Mouse (Mus musculus) gastrocnemius, postnatal 25 days (tissue): ENCODE results near the gene Gab3. TPM values are rescaled to one million over a fixed set of nuclear protein-coding genes. Genes with fewer than 3 reads are reported as not detected.

Experiments used
- DNase-seq: peaks from one replicate; pipeline ENCODE4 v3.0.0; 2022
- long read RNA-seq, 2 experiments: library from polyadenylated mRNA; stranded (forward); transcript quantifications; one replicate each; pipeline ENCODE4 v2.0.0; 2021
- total RNA-seq, 2 experiments: library from RNA; stranded (reverse); gene quantifications; 1 replicate in 1 of 2; 2 replicates in 1 of 2; pipeline ENCODE4 v1.2.3; 2021

Gene Gab3
- total RNA-seq, result 1 to 10 TPM in 1 of 2 experiments, under 1 TPM in 1; 0.84 to 1.1 TPM
- long read RNA-seq, experiment 1, result 0 reads
- long read RNA-seq, experiment 2, result 0 reads

- peak; percentile 70 for DNase-seq
Observed at GRCm38 (mm10) chrX:75084774-75085508, at the start of gene Gab3. Gab3 (minus strand) TSS chrX:75085458.

DNA sequence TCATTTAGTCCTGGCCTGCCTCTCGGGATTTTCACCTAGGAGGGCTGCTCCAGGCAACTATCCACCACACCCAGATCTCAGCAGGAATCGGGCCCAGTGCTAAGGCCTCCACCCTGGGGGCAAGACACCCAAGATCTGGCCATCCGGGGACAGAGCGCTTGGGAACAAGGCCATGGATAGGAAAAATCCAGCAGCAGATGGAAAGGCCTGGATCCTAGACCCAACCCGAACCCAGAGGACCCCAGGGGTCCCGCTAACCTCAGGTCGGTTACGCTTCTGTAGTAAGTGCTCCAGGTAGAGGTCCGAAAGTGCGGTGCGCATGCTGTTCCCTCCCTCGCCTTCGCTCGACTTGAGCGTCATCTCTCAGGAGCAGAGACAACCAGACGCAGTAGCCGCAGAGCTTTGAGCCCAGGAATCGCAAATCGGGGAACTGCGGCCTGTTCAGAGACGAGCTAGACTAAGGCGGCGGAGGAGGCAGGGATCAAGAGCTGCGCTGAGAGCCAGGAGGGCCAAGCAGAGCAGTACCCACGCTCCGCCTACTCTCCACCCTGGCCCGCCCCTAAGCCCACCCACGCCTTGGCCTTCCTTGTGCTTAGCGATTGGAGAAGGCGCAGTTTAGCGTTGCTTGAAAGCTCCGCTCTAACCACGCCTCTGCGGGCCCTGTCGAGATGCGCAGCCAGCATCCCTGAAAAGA lies 45.4 kb upstream of the Gab3 start, which contains the start of gene Mpp1:
Gene Mpp1 (minus strand): TSS at position 550 of the 694 bp plus-strand sequence.
- peak; percentile 86 for DNase-seq

DNA sequence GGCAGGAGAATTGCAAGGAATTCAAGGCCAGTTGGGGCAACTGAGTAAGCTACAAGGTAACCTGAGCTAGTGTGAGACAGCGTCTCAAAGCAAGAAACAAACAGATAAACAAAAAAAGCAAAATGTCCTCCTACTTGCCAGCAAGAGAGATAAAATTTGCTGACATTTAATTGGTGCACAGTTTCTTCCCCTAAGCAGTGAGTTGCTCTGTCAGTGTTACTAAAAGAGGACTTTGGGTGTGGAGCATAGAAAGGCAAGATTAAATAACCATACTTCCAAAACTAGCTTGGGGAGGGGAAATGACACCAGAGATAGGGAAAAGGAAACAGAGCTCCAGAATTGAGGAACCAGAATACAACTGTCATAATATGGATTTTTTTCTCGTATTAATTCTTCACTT lies 44.2 kb upstream of the Gab3 start:
- no peak for DNase-seq

DNA sequence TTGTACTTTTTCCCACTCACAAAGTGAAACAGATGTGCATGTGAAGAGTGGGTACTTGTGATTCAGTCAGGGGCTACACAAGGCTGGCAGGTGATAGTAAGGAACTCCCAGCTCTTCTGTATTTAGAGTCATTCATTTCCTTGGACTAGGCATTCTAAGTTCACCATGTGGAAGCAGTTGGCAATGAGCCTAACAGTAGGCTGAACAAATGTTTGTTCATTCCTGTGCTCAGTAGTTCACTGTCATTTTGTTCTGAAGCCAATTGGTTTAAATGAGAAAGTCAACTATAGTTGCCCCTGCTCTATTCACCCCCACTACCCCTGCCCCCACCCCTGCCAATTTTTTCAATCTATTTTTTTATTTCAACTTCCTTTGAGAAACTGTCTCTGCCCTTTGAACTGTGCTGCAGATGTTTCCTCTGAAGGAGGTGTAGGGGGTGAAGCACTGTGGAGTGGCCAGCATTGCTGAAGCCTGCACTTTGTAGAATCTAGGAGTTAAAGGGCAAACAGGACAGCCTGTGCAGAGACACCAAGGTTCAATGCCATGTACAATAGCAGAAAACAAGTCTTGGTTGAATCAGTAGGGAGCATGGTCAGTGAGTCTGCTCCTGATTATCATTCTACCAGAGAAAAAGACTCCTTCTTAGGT lies 43.2 kb upstream of the Gab3 start:
- no peak for DNase-seq

DNA sequence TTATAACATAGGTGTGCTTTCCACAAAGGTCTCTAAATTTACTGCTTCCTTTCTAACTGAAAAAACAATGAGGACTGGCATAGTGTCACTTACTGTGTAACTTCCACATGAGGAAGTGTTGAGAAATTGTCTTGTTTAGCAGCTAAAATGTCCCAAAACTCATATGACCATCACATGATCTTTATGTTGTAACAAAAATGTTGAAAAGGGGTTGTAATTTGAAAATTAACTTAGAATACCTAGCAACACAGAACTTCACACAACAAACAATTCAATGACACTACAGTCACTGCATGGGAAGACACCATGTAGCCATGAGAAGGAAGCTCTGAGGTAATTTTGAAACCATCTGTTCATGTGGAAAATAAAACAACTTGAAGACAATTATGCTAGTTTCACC lies 41.6 kb upstream of the Gab3 start:
- no peak for DNase-seq

- no peak for DNase-seq
Observed at GRCm38 (mm10) chrX:75125606-75126005, 40.3 kb upstream of the Gab3 start.

DNA sequence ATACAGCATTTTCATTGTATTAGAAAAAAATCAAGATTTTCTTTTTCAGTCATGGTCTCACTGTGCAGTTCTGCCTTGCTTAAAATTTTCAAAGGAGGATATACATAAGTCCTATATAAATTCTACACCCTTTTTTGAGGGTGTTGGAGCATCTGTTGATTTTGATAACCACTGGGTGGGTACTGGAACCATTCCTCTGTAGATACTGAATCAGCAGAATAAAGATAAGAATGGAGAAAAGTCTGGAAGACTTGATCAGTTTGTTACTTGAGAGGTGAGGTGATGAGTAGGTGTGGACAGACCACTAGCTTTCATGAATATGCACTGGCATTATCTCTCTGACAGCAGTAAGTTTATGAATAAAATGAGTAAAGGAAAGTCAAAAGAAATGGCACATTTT lies 30.3 kb upstream of the Gab3 start:
- DNase-seq, result no peak

DNA sequence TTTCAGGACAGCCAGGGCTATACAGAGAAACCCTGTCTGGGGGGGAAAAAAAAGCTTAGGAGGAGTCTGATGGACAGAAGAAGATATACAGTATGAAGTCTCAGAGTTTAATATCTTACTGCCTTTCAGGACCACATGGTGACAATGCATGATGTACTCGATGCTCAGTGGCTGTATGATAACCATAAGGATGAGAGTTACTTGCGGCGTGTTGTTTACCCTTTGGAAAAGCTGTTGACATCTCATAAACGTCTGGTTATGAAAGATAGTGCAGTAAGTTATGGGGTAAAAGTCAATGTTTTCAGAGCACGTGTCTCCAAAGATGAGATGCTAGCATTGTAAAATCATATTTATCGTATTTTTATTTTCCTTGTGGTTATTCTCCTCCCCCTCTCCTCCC lies 17.0 kb upstream of the Gab3 start:
- DNase-seq, result no peak

GRCm38 (mm10) chrX:75098799-75099198 lies 13.5 kb upstream of the Gab3 start:
- no peak for DNase-seq

- no peak for DNase-seq
Observed at GRCm38 (mm10) chrX:75096163-75096770, 11.0 kb upstream of the Gab3 start.

DNA sequence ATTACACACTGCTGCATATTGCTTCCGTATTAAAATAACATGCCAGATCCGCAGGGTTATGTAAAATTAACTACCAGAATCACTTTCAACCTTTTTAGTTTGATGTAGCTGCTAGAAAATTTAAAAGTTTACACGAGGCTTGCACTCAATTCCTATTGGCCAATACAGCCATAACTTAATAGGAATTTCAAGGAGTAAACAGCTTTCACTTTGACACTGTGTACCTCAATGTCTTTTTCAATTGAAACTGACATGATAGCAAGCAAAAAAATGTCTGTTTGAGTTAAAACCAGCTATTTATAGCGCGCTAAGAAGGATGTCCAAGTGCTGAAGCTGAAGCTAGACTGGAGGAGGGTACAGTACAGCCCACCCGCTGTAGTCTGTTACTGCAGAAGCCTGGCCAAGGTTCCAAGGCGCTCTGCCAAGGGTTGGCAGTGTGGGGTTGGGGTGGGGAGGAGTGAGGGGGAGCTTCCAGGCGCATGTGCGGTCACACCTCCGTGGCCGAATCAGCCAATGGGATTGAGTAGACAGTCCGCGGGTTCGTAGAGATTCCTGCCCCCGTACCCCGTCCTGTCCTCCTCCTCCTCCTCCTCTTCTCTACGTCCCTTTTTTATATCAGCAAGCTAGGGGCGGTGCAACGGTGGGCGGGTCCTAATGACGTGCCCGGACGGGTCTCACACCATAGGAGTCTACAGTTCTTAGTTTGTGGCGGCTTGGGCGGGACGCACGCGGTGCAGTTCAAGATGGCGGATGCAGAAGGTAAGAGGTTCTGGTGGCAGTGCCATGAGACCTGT lies 10.3 kb upstream of the Gab3 start, which contains the start of gene Dkc1:
Gene Dkc1 (plus strand): TSS at position 486 of the 794 bp plus-strand sequence.
- DNase-seq, result peak; percentile 93

- no peak for DNase-seq
Observed at GRCm38 (mm10) chrX:75085654-75086053, 396 bp upstream of the Gab3 start.

DNA sequence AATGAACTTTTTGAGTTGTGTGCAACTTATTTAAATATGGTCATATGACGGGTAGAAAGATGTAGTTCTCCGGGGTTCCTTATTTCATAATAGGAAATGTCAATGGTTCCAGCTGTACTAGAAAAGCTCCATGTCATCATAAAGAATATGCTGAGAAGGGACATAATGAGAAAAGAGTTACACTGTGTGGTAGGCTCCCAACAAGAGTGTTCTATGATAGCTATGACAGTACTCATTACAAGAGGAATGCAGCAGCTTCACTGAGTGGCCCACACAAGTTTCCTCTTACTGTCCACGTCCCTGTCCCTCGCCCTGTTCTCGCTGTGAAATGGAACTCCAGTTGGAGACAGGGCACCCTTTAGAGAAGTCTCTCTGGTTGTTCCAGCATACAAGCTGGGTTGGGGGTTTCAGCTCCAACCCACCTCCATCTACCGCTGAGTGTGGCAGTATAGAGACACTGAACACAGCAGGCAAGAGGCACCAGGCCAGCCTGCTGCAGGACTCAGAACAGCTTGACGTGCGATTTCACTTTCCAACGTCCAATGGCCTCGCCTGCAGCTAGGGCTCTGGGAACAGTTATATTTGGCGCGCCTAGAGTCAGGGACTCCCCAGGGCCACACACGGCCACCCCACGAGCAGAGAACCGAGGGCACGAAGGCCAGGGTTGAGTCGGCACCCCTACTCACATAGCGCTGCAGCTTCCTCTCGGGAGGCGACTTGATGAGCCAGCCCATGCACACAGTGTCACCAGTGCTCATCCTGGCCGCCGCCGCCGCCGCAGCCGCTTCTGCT lies 1.1 kb downstream of the Gab3 start:
- DNase-seq, result peak; percentile 23

- DNase-seq, result no peak
Observed at GRCm38 (mm10) chrX:75082351-75082750, 2.9 kb downstream of the Gab3 start.

- no peak for DNase-seq
Observed at GRCm38 (mm10) chrX:75056120-75056775, 29.0 kb downstream of the Gab3 start.

DNA sequence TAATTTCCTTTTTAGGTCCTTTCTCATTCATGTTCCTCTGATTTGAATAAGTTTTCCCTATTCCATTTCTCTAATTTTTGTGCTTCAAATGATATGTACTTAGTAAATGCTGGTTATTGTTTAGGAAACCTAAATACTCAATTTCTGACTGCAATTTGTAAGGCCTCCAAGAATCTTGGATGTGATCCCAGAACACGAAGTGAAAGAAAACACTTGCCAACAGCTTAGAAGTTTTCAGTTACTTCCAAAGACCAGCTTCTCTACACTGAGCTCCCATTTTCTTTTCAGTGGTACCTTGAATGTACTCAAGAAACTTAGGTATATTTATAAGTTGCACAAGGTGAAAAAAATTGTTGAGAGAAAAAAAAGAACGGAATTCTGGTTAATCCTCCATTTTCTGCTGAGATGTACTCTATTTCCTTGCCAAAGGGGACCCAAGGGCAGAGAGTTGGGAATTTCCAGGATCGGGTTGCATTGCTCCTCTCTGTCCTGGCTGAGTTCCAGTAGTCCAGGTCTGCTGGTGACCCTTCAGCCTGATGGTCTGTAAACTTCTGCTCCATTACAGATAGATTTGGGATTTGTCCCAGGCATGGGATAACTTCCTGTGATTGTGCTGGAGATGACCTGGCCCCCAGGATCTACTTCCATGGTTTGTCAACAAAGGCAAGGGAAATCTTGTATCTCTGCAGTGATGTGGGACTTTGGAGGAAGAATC lies 38.2 kb downstream of the Gab3 start:
- peak; percentile 9 for DNase-seq

DNA sequence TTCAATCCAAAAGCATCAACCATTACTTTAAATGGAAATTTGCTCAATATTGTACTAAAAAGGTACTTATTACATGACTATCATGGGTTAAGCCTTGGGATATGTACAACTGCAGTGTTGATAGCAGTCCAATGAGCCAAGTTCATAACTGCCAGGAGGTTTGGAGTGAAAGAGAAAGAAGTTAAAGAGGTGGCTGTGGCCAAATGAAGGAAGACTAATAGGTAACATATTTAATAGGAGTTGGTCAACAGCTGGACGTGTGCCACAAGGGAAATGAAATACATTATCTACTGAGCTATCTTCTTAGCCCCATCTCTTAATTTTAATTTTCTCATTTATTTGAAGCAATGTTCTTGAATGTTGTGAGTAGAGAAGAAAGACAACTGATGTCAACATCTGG lies 39.3 kb downstream of the Gab3 start:
- DNase-seq, result no peak

DNA sequence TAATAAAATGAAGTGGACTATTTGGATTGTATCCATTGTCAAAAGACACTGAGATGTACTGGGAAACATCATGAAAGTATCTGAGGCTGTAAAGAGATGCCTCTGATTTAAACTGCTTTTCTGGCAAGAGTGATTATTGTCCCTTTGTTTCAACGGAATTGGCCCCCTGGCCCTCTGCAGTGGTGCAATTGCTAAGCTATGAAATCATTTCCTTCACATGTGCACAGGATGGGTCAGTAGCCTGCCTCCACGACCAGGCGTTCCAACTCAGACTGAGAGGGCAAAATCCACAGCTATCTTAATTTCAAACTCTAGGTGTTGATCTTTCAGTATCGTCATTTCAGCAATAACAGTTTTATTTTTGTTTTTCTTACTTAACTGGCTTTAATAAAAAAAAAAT lies 40.7 kb downstream of the Gab3 start:
- peak; percentile 32 for DNase-seq

DNA sequence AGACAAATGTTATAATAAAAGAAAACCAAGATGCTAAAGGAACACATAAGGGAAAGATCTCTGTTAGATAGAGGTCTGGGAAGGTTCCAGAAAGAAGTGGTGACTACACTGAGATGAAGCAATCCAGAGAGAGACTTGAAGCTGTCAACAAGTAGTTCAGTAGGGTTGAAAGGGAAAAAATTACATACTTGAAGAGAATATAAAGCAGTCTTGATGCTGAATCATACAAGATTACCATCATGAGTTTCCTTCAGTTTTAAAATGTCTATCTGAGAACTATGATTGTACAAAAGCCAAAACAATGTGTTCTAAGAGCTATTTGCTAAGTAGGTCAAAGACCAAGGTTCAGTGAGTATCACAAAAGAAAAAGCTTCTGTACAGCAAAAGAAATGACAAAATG lies 48.6 kb downstream of the Gab3 start:
- DNase-seq, result no peak

DNA sequence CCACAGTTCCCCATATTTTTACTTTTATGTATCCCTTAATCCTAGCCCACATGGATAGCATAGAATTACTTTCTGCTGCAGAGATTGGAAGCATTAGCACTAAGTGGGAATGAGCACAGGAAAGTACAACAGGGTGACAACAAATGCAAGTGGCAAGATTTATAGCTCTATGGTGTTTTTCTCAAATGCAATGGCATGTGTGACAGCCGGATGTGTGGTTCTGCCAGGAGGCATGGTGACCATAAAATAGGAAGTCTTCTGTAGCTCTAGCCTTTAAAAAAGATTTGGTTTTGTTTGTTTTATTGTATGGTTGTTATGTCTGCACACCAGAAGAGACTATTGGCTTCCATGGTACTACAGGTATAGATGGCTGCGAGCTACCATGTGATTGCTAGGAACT lies 50.1 kb downstream of the Gab3 start:
- no peak for DNase-seq
